1 mouse cellular context compared by ENCODE assay signal in the genomic region with DNA sequence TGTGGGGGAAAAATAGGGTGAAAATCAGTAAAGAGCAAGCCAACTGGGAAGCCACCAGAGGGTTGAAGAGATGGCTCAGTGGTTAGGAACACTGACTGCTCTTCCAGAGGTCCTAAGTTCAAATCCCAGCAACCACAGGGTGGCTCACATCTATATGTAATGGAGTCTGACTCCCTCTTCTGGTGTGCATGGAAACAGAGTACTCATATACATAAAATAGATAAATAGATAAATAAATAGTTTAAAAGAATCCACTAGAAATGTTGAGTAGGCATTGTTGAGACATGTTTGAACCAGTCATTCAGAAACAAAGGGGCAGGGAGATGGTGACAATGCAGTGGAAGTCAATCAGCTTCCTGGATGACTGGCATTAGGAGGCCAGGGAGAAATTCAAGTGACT.
TF ChIP-seq lines count a peak whose summit lies in the region.

No protein-coding gene starts in this region.

TF ChIP-seq in CH12.LX, 34 proteins besides CTCF, POLR2A, EP300 and RAD21:
- no peak for TF ChIP-seq BHLHE40 (IDR thresholded peaks at IDR 0.05; ENCODE audit: low read depth, low read length)
- no peak for TF ChIP-seq MAX (IDR thresholded peaks at IDR 0.05; ENCODE audit: low read length)
- no peak for TF ChIP-seq ZKSCAN1 (IDR thresholded peaks at IDR 0.05; ENCODE audit: borderline replicate concordance, low read depth, low read length)
- peak; percentile 42 for TF ChIP-seq SMC3 (IDR thresholded peaks at IDR 0.05; ENCODE audit: low read depth, low read length)
- no peak for TF ChIP-seq ZC3H11A (IDR thresholded peaks at IDR 0.05; ENCODE audit: low read depth, low read length)
